Mouse (Mus musculus) colon, adult 2 months (tissue): ENCODE measurements around the gene Fn3k. TPM values are rescaled to one million over a fixed set of nuclear protein-coding genes. Genes with fewer than 3 reads are reported as not detected.

Experiments
- polyA plus RNA-seq: library from polyadenylated mRNA; depleted of rRNA; stranded (reverse); fragments of >200 nt; gene quantifications from 2 replicates; pipeline ENCODE4 v1.2.3, GENCODE M21; 2012; rRNA removed

Gene Fn3k
- 0.85 and 1.2 TPM in 2 replicates for polyA plus RNA-seq

GRCm38 (mm10) chr11:121434156-121435155 is at the start of gene Fn3k:
TSS of gene Fn3k (plus strand) at chr11:121434913.

GRCm38 (mm10) chr11:121387750-121388553 is 46.8 kb upstream of the Fn3k start, which contains the start of gene Rab40b:
TSS of gene Rab40b (minus strand) at chr11:121388251.

GRCm38 (mm10) chr11:121420830-121421552 is 13.7 kb upstream of the Fn3k start, which contains the start of gene Fn3krp:
TSS of gene Fn3krp (plus strand) at chr11:121421401.

GRCm38 (mm10) chr11:121451753-121452635 is 17.3 kb downstream of the Fn3k start, which contains the start of gene Tbcd:
TSS of gene Tbcd (plus strand) at chr11:121451949.

Other genes starting within 250 kb of the Fn3k start
- 24.1 and 29.5 TPM in 2 replicates for gene Hexdc, start 230.5 kb upstream of the Fn3k start, polyA plus RNA-seq
- 17.2 and 18.7 TPM in 2 replicates for gene Ogfod3, start 230.2 kb upstream of the Fn3k start, polyA plus RNA-seq
- gene Cybc1, start 205.6 kb upstream of the Fn3k start, polyA plus RNA-seq: 24.8 and 30.0 TPM in 2 replicates
- gene Narf, start 197.7 kb upstream of the Fn3k start, polyA plus RNA-seq: 34.3 and 40.5 TPM in 2 replicates
- gene Foxk2, start 174.9 kb upstream of the Fn3k start, polyA plus RNA-seq: 40.6 and 40.9 TPM in 2 replicates
- gene Wdr45b, start 80.5 kb upstream of the Fn3k start, polyA plus RNA-seq: 34.1 and 34.3 TPM in 2 replicates
- gene Rab40b, start 46.7 kb upstream of the Fn3k start, polyA plus RNA-seq: 1.2 and 2.7 TPM in 2 replicates
- 3.4 and 3.5 TPM in 2 replicates for gene Fn3krp, start 13.5 kb upstream of the Fn3k start, polyA plus RNA-seq
- gene Tbcd, start 17.0 kb downstream of the Fn3k start, polyA plus RNA-seq: 58.3 and 63.6 TPM in 2 replicates
- 4.0 and 5.3 TPM in 2 replicates for gene Zfp750, start 84.4 kb downstream of the Fn3k start, polyA plus RNA-seq
- 7.4 and 7.9 TPM in 2 replicates for gene B3gntl1, start 238.2 kb downstream of the Fn3k start, polyA plus RNA-seq